Mouse (Mus musculus) adrenal gland (tissue): Measurements from ENCODE around the gene Krt75.
"Not testable (repeated sequence)": the region's sequence is repeated elsewhere in the genome, so short reads cannot be mapped to it uniquely, and the experiment has no call there.

Experiments
- intact Hi-C: fragments of 180-260 bp; cut with DNase I; formaldehyde crosslinking; loops from one replicate; pipeline ENCODE4 v1.15.1; 2025
- microRNA-seq, 2 experiments: library from miRNA; unstranded; fragments of <30 nt; microRNA quantifications; one replicate each; pipeline ENCODE4; 2019

Krt75 gene

GRCm38 (mm10) chr15:101519792-101520191, 53.9 kb downstream of the Krt75 start:
- intact Hi-C loops = loop anchor here (1.0 to 5.0 kb wide), 4 partner anchors 253 to 543 kb away; no protein-coding TSS in a partner anchor

- intact Hi-C loops = not testable (repeated sequence)
These were observed 56.5 kb downstream of the Krt75 start, which contains the start of gene Gm49425 for GRCm38 (mm10) chr15:101517161-101517560. Gene Gm49425, minus strand, starts transcription at chr15:101517261.

Small RNA genes lying within 50 kb of the gene (microRNA-seq; reads per million reads assigned to microRNA genes)
- gene Gm44393 (0 reads per million in 2 experiments), gene Gm44460 (0 reads per million in 2 experiments)
